Mouse (Mus musculus): ENCODE measurements around the gene Rap1a.

- TF ChIP-seq GATA1 (IDR thresholded peaks at IDR 0.05; ENCODE audit: low read length), result no peak
- TF ChIP-seq TAL1 (IDR thresholded peaks at IDR 0.05; ENCODE audit: low read length), result no peak
Measured at GRCm38 (mm10) chr3:105687324-105688060, 113.6 kb downstream of the Rap1a start, which contains the start of gene Ddx20.
